Mouse (Mus musculus) CH12.LX (cell line): Measurements from ENCODE around the gene Cd99l2. TPM values are rescaled to one million over a fixed set of nuclear protein-coding genes. Genes with fewer than 3 reads are reported as not detected.

ENCODE experiments used
- DNase-seq: peaks from one replicate; pipeline ENCODE4 v3.0.0-alpha.2; 2013; ENCODE audit errors: extremely low read depth
- H3K27ac ChIP-seq: 2 replicates; pipeline ENCODE4 v1.5.1; 2012; ENCODE audit warnings: low read depth, mild to moderate bottlenecking, control low read depth, moderate library complexity; ENCODE audit not compliant: insufficient read depth
- H3K27me3 ChIP-seq: replicated peaks from 2 replicates; pipeline ENCODE3; 2012; ENCODE audit warnings: inconsistent platforms
- H3K36me3 ChIP-seq, 2 experiments: replicated peaks in 1 of 2; 2 replicates each; pipeline versions ENCODE3 to v1.6.1; 2012; ENCODE audit warnings: inconsistent platforms in 1 of 2, low read length in 1 of 2, mild to moderate bottlenecking in 1 of 2, mixed read lengths in 1 of 2, moderate library complexity in 1 of 2; ENCODE audit not compliant: control insufficient read depth in 1 of 2, insufficient read depth in 1 of 2
- H3K4me1 ChIP-seq, 2 experiments: 2 replicates each; pipeline ENCODE4 v1.6.1; 2012; ENCODE audit warnings: inconsistent platforms in 1 of 2, moderate library complexity in 1 of 2; ENCODE audit not compliant: insufficient read depth in 2 of 2, control insufficient read depth in 1 of 2
- H3K4me2 ChIP-seq: 2 replicates; pipeline ENCODE4 v1.6.1; 2012; ENCODE audit warnings: low read depth, mild to moderate bottlenecking, control low read depth; ENCODE audit not compliant: poor library complexity, insufficient read depth, severe bottlenecking
- H3K4me3 ChIP-seq, 3 experiments: fragments of 150-350 bp in 1 of 3; sonication (generic) in 1 of 3; replicated peaks in 1 of 3; 2 replicates each; pipeline versions ENCODE3 to v1.5.1; 2011 to 2012; ENCODE audit warnings: low read depth in 2 of 3, low read length in 2 of 3, mild to moderate bottlenecking in 2 of 3, moderate library complexity in 2 of 3, control low read depth in 1 of 3, improper control_type of control experiment in 1 of 3, inconsistent platforms in 1 of 3, mixed read lengths in 1 of 3; ENCODE audit not compliant: poor library complexity in 1 of 3
- H3K79me2 ChIP-seq: replicated peaks from 2 replicates; pipeline ENCODE4 v1.6.1; 2012; ENCODE audit warnings: mild to moderate bottlenecking, moderate library complexity; ENCODE audit not compliant: control insufficient read depth, poor library complexity, insufficient read depth, severe bottlenecking; ENCODE audit errors: extremely low read depth
- H3K9ac ChIP-seq: 2 replicates; pipeline ENCODE4 v1.6.1; 2012; ENCODE audit warnings: low read depth, mild to moderate bottlenecking, control low read depth, moderate library complexity; ENCODE audit not compliant: insufficient read depth
- H3K9me3 ChIP-seq: replicated peaks from 2 replicates; pipeline ENCODE3; 2012; ENCODE audit warnings: low read length, inconsistent platforms, mixed read lengths
- CHD2 ChIP-seq: IDR thresholded peaks from 2 replicates; pipeline ENCODE4 v1.6.1; 2011; ENCODE audit warnings: low read length, improper control_type of control experiment
- CTCF ChIP-seq, 2 experiments: IDR thresholded peaks in 1 of 2; conservative IDR thresholded peaks in 1 of 2; 2 replicates each; pipeline ENCODE4 v1.5.1; 2011 to 2012; ENCODE audit warnings: low read depth in 2 of 2, low read length in 2 of 2, improper control_type of control experiment in 1 of 2, inconsistent platforms in 1 of 2, mild to moderate bottlenecking in 1 of 2, moderate library complexity in 1 of 2
- E2F4 ChIP-seq: IDR thresholded peaks from 2 replicates; pipeline ENCODE4 v1.6.1; 2011; ENCODE audit warnings: low read depth, low read length, improper control_type of control experiment; ENCODE audit not compliant: insufficient replicate concordance
- ETS1 ChIP-seq: conservative IDR thresholded peaks from 2 replicates; pipeline ENCODE4 v1.6.1; 2012; ENCODE audit warnings: low read depth, mild to moderate bottlenecking, inconsistent platforms, low read length, improper control_type of control experiment, moderate library complexity
- GABPA ChIP-seq: IDR thresholded peaks from 2 replicates; pipeline ENCODE4 v1.6.1; 2012; ENCODE audit warnings: low read depth, low read length, improper control_type of control experiment, inconsistent platforms; ENCODE audit not compliant: insufficient replicate concordance
- HCFC1 ChIP-seq: IDR thresholded peaks from 2 replicates; pipeline ENCODE4 v1.6.1; 2012; ENCODE audit warnings: low read depth, mild to moderate bottlenecking, inconsistent platforms, low read length, improper control_type of control experiment
- JUN ChIP-seq: IDR thresholded peaks from 2 replicates; pipeline ENCODE4 v1.6.1; 2011; ENCODE audit warnings: low read depth, mild to moderate bottlenecking, low read length, improper control_type of control experiment, moderate library complexity; ENCODE audit not compliant: insufficient read depth
- JUND ChIP-seq: conservative IDR thresholded peaks from 2 replicates; pipeline ENCODE4 v1.6.1; 2011; ENCODE audit warnings: low read depth, low read length, improper control_type of control experiment
- MAFK ChIP-seq: IDR thresholded peaks from 2 replicates; pipeline ENCODE4 v1.6.1; 2011; ENCODE audit warnings: low read length, improper control_type of control experiment; ENCODE audit not compliant: insufficient replicate concordance
- MAZ ChIP-seq: IDR thresholded peaks from 2 replicates; pipeline ENCODE4 v1.6.1; 2012; ENCODE audit warnings: low read depth, mild to moderate bottlenecking, inconsistent platforms, low read length, improper control_type of control experiment, moderate library complexity
- MYC ChIP-seq: IDR thresholded peaks from 2 replicates; pipeline ENCODE4 v1.6.1; 2011; ENCODE audit warnings: low read depth, mild to moderate bottlenecking, improper control_type of control experiment, low read length
- NELFE ChIP-seq: IDR thresholded peaks from 2 replicates; pipeline ENCODE4 v1.6.1; 2011; ENCODE audit warnings: low read depth, low read length, improper control_type of control experiment
- NRF1 ChIP-seq: IDR thresholded peaks from 2 replicates; pipeline ENCODE4 v1.6.1; 2014; ENCODE audit warnings: low read depth, mild to moderate bottlenecking, inconsistent platforms, low read length, improper control_type of control experiment, moderate library complexity
- POLR2A ChIP-seq: IDR thresholded peaks from 2 replicates; pipeline ENCODE4 v1.6.1; 2011; ENCODE audit warnings: low read depth, mild to moderate bottlenecking, improper control_type of control experiment, low read length
- RAD21 ChIP-seq: IDR thresholded peaks from 2 replicates; pipeline ENCODE4 v1.6.1; 2011; ENCODE audit warnings: low read depth, mild to moderate bottlenecking, low read length, improper control_type of control experiment, moderate library complexity
- RCOR1 ChIP-seq: conservative IDR thresholded peaks from 2 replicates; pipeline ENCODE4 v1.6.1; 2012; ENCODE audit warnings: low read depth, mild to moderate bottlenecking, inconsistent platforms, low read length, improper control_type of control experiment
- SMC3 ChIP-seq: IDR thresholded peaks from 2 replicates; pipeline ENCODE4 v1.6.1; 2011; ENCODE audit warnings: low read depth, low read length, improper control_type of control experiment
- UBTF ChIP-seq: IDR thresholded peaks from 2 replicates; pipeline ENCODE4 v1.6.1; 2012; ENCODE audit warnings: low read depth, mild to moderate bottlenecking, inconsistent platforms, low read length, improper control_type of control experiment, moderate library complexity
- USF1 ChIP-seq: IDR thresholded peaks from 2 replicates; pipeline ENCODE4 v1.6.1; 2014; ENCODE audit warnings: low read depth, mild to moderate bottlenecking, inconsistent platforms, low read length, improper control_type of control experiment
- USF2 ChIP-seq: conservative IDR thresholded peaks from 2 replicates; pipeline ENCODE4 v1.6.1; 2011; ENCODE audit warnings: low read depth, low read length, improper control_type of control experiment
- ZKSCAN1 ChIP-seq: IDR thresholded peaks from 2 replicates; pipeline ENCODE4 v1.6.1; 2012; ENCODE audit warnings: low read depth, inconsistent platforms, low read length, improper control_type of control experiment, borderline replicate concordance
- ZMIZ1 ChIP-seq: IDR thresholded peaks from 2 replicates; pipeline ENCODE4 v1.6.1; 2012; ENCODE audit warnings: low read depth, mild to moderate bottlenecking, inconsistent platforms, low read length, improper control_type of control experiment
- dilution Hi-C: fragments of 300-500 bp; cut with MboI; formaldehyde crosslinking; loops from 2 replicates; pipeline ENCODE4 v1.14.3; 2020; ENCODE audit warnings: low sequenced_read_pairs; ENCODE audit not compliant: extremely low pct_unique_long_range_greater_than_20kb, extremely low pct_ligation_motif_present
- in situ Hi-C: fragments of 300-500 bp; cut with MboI; formaldehyde crosslinking; loops from 3 replicates; pipeline ENCODE4 v1.14.3; 2019; ENCODE audit warnings: low sequenced_read_pairs, low pct_ligation_motif_present, low pct_unique_long_range_greater_than_20kb, mixed read lengths
- polyA plus RNA-seq: library from polyadenylated mRNA; unstranded; fragments of >175 nt; gene quantifications from 2 replicates; pipeline ENCODE4 v1.2.1, GENCODE M21; 2012; ENCODE audit warnings: low read depth; ENCODE audit not compliant: insufficient read length
- total RNA-seq, 2 experiments: library from RNA; depleted of rRNA; stranded (reverse); fragments of 300-350 nt in 1 of 2; fragments of >200 nt in 1 of 2; gene quantifications; 2 replicates each; pipeline ENCODE4 v1.2.3; 2012 to 2014

Gene Cd99l2
- total and polyA plus RNA-seq, 3 experiments, result 9.9 to 13.7 (median 10.4) TPM

- DNase-seq, result no peak
- TF ChIP-seq SMC3, result no peak
- TF ChIP-seq POLR2A, result no peak
- no peak for TF ChIP-seq HCFC1
- TF ChIP-seq UBTF, result no peak
- TF ChIP-seq NRF1, result no peak
- TF ChIP-seq ETS1, result no peak
- TF ChIP-seq JUND, result no peak
- TF ChIP-seq ZKSCAN1, result no peak
- TF ChIP-seq GABPA, result no peak
- no peak for TF ChIP-seq MAZ
- no peak for TF ChIP-seq RCOR1
- no peak for TF ChIP-seq USF2
- TF ChIP-seq ZMIZ1, result no peak
- no peak for TF ChIP-seq CHD2
- no peak for TF ChIP-seq MYC
- TF ChIP-seq USF1, result no peak
- dilution Hi-C loops (no loop called here), in situ Hi-C loops (no loop called here)
- no peak overlapping the region for H3K27ac ChIP-seq
- H3K36me3 ChIP-seq, result no peaks in the 10 kb centered on the region
- H3K9ac ChIP-seq, result no peak overlapping the region
- H3K4me3 ChIP-seq, result no peak overlapping the region
- no peaks in the 10 kb centered on the region for H3K4me1 ChIP-seq
- H3K9me3 ChIP-seq, result no peaks in the 10 kb centered on the region
- H3K27me3 ChIP-seq, result no peaks in the 10 kb centered on the region
- no peaks in the 10 kb centered on the region for H3K79me2 ChIP-seq
- no peak overlapping the region for H3K4me2 ChIP-seq
Observed at GRCm38 (mm10) chrX:71540821-71541510, 48.3 kb upstream of the Cd99l2 start.

GRCm38 (mm10) chrX:71537791-71538190 lies 45.1 kb upstream of the Cd99l2 start:
- in situ Hi-C loops, result no loop called here

More at GRCm38 (mm10) chrX:71537791-71538190, 45.1 kb upstream of the Cd99l2 start:
- Histone ChIP-seq H3K4me3 (no peak overlapping the region), H3K9ac (no peak overlapping the region), H3K4me1 (peaks cover 0 to 7% of the 10 kb centered on the region in 2 experiments; a peak in 1 of 4 replicates), H3K27me3 (no peaks in the 10 kb centered on the region), H3K9me3 (no peaks in the 10 kb centered on the region), H3K79me2 (no peaks in the 10 kb centered on the region), H3K4me2 (no peak overlapping the region), H3K27ac (no peak overlapping the region), H3K36me3 (no peaks in the 10 kb centered on the region)
- TF ChIP-seq JUN, result no peak
- no peak for TF ChIP-seq USF2
- no peak for TF ChIP-seq RAD21
- no peak for TF ChIP-seq CTCF (conservative IDR thresholded peaks at IDR 0.05 in 1 of 2, IDR thresholded peaks at IDR 0.05 in 1 of 2; ENCODE audit: low read depth in 2 of 2, low read length in 2 of 2)
- TF ChIP-seq E2F4, result no peak
- TF ChIP-seq NELFE, result no peak
- no peak for TF ChIP-seq JUND
- no peak for TF ChIP-seq ZMIZ1
- TF ChIP-seq MAFK, result no peak
- no peak for DNase-seq
- dilution Hi-C loops, result no loop called here
